Mouse (Mus musculus): Measurements from ENCODE around the gene Ndufa4.
A peak's percentile ranks its signal among the peaks of the same experiment; 100 is the strongest.
"Not testable (repeated sequence)": the region's sequence is repeated elsewhere in the genome, so short reads cannot be mapped to it uniquely, and the experiment has no call there.

Ndufa4 gene

GRCm38 (mm10) chr6:11907269-11908032 lies at the start of gene Ndufa4, which contains the start of gene Phf14:
Ndufa4 (minus strand) TSS chr6:11907497.
Phf14 (plus strand) TSS chr6:11907809.
- peak; percentile 84 to 88 for DNase-seq (ENCODE audit: low spot score in 2 of 2)

GRCm38 (mm10) chr6:11948100-11948499 lies 40.8 kb upstream of the Ndufa4 start:
- DNase-seq (ENCODE audit: low spot score in 2 of 2): no peak

GRCm38 (mm10) chr6:11942089-11942488 lies 34.8 kb upstream of the Ndufa4 start:
- no peak for DNase-seq (ENCODE audit: low spot score in 2 of 2)

- no peak for DNase-seq (ENCODE audit: low spot score in 2 of 2)
These were observed 33.6 kb upstream of the Ndufa4 start for GRCm38 (mm10) chr6:11940895-11941294.

- DNase-seq (ENCODE audit: low spot score in 2 of 2): no peak
These were observed 26.1 kb upstream of the Ndufa4 start for GRCm38 (mm10) chr6:11933403-11933802.

- no peak for DNase-seq (ENCODE audit: low spot score in 2 of 2)
These were observed 20.2 kb upstream of the Ndufa4 start for GRCm38 (mm10) chr6:11927485-11927884.

GRCm38 (mm10) chr6:11926082-11926595 lies 18.8 kb upstream of the Ndufa4 start:
- peak; percentile 11 to 58 for DNase-seq (ENCODE audit: low spot score in 2 of 2)

GRCm38 (mm10) chr6:11925496-11926041 lies 18.3 kb upstream of the Ndufa4 start:
- DNase-seq (ENCODE audit: low spot score in 2 of 2): peak; percentile 82 to 86

- DNase-seq (ENCODE audit: low spot score in 2 of 2): no peak
These were observed 873 bp upstream of the Ndufa4 start for GRCm38 (mm10) chr6:11908170-11908569.

GRCm38 (mm10) chr6:11906890-11907268 lies 418 bp downstream of the Ndufa4 start:
- no peak for DNase-seq (ENCODE audit: low spot score in 2 of 2)

GRCm38 (mm10) chr6:11900809-11901310 lies 6.4 kb downstream of the Ndufa4 start:
- DNase-seq (ENCODE audit: low spot score in 2 of 2): no peak

GRCm38 (mm10) chr6:11875364-11875763 lies 31.9 kb downstream of the Ndufa4 start:
- not testable (repeated sequence) for DNase-seq (ENCODE audit: low spot score in 2 of 2)
